Mouse (Mus musculus) heart, embryonic 16.5 days (tissue): ENCODE measurements around the gene Mat2b. TPM values are rescaled to one million over a fixed set of nuclear protein-coding genes. Genes with fewer than 3 reads are reported as not detected.

ENCODE experiments used
- ATAC-seq: fragments of 200-750 bp; cut with Nextera tagmentation; replicated peaks from 2 replicates; pipeline ENCODE4 v1.8.0; 2017; ENCODE audit warnings: moderate number of reproducible peaks; ENCODE audit not compliant: insufficient read depth, low FRiP score; ENCODE audit errors: extremely low read depth
- H3K27ac ChIP-seq: fragments of 300-500 bp; sonication (generic); 2 replicates; pipeline ENCODE4 v1.5.1; 2014; ENCODE audit warnings: mild to moderate bottlenecking, low read length, control low read depth, moderate library complexity
- H3K27me3 ChIP-seq: fragments of 300-500 bp; sonication (generic); 2 replicates; pipeline ENCODE4 v1.6.1; 2014; ENCODE audit warnings: low read length, mixed read lengths; ENCODE audit not compliant: control insufficient read depth, insufficient read depth
- H3K36me3 ChIP-seq: fragments of 300-500 bp; sonication (generic); 2 replicates; pipeline ENCODE4 v1.6.1; 2014; ENCODE audit not compliant: control insufficient read depth, insufficient read depth
- H3K4me1 ChIP-seq: fragments of 300-500 bp; sonication (generic); 2 replicates; pipeline ENCODE4 v1.6.1; 2014; ENCODE audit warnings: low read length, mixed read lengths; ENCODE audit not compliant: control insufficient read depth, insufficient read depth
- H3K4me2 ChIP-seq: fragments of 300-500 bp; sonication (generic); 2 replicates; pipeline ENCODE4 v1.6.1; 2014; ENCODE audit warnings: low read depth, mild to moderate bottlenecking, control low read depth, low read length
- H3K4me3 ChIP-seq: fragments of 300-500 bp; sonication (generic); 2 replicates; pipeline ENCODE4 v1.5.1; 2014; ENCODE audit warnings: mild to moderate bottlenecking, control low read depth, low read length
- H3K9ac ChIP-seq: fragments of 300-500 bp; sonication (generic); 2 replicates; pipeline ENCODE4 v1.6.1; 2014; ENCODE audit warnings: low read length, control low read depth
- H3K9me3 ChIP-seq: fragments of 300-500 bp; sonication (generic); replicated peaks from 2 replicates; pipeline ENCODE4 v1.6.1; 2016; ENCODE audit warnings: low read length; ENCODE audit not compliant: control insufficient read depth
- WGBS: fragments of 180-500 bp; shearing (Covaris S2); extraction: QIAGEN DNeasy Blood & Tissue Kit; methylation state at CpG from one replicate; pipeline ENCODE4 v1.1.7; 2014; 5-methylcytosine and 5-hydroxymethylcytosine counted together
- polyA plus RNA-seq: library from polyadenylated mRNA; unstranded; fragments of >200 nt; fragmentation: Nextera tagmentation; extraction: Ambion mirVana; gene quantifications from 2 replicates; pipeline ENCODE4 v1.2.1, GENCODE M21; 2015

Gene Mat2b
- 128 and 144 TPM in 2 replicates for polyA plus RNA-seq

GRCm38 (mm10) chr11:40695103-40695502 lies at the start of gene Mat2b:
Gene Mat2b (minus strand): TSS chr11:40695203.
- Histone ChIP-seq H3K4me1 (peaks cover 14% of the 10 kb centered on the region), H3K4me2 (peak within 1 kb of the TSS; percentile 95), H3K27ac (peak within 1 kb of the TSS; percentile 99), H3K36me3 (peaks cover 4% of the 10 kb centered on the region; the same call in 1 of the 2 replicates), H3K27me3 (no peaks in the 10 kb centered on the region), H3K9me3 (0 out of 2 replicates have a peak, but pooled peaks cover 2% of the 10 kb centered on the region), H3K4me3 (peak within 1 kb of the TSS; percentile 97), H3K9ac (peak within 1 kb of the TSS; percentile 93)
- WGBS: 84% methylated on average over 9 of the region's 9 CpGs
- no peak for ATAC-seq

DNA sequence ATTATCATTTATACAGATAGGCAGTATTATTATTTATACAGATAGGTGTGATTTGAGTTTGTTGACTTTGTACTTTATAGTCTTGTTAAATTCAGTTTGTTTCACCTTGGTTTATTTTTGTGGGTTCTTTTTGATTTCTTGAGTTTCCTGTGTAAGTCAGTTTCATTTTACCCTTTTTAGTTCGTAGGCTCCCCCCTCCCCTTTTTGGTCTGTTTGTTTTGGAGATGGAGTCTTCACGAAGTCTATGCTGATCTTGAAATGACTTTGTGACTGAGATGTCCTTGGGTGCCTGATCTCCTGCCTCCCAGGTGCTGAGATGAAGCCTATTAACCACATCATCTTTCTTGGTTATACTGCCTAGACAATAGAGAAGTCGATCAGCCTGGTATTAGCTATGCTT lies 49.3 kb upstream of the Mat2b start:
- Histone ChIP-seq H3K4me3 (no peak overlapping the region), H3K9ac (no peak overlapping the region), H3K4me1 (no peaks in the 10 kb centered on the region), H3K36me3 (peaks cover 8% of the 10 kb centered on the region), H3K27ac (no peak overlapping the region), H3K27me3 (no peaks in the 10 kb centered on the region), H3K4me2 (no peak overlapping the region), H3K9me3 (no peaks in the 10 kb centered on the region)
- WGBS: 75% methylated on average over 3 of the region's 3 CpGs
- ATAC-seq: no peak

DNA sequence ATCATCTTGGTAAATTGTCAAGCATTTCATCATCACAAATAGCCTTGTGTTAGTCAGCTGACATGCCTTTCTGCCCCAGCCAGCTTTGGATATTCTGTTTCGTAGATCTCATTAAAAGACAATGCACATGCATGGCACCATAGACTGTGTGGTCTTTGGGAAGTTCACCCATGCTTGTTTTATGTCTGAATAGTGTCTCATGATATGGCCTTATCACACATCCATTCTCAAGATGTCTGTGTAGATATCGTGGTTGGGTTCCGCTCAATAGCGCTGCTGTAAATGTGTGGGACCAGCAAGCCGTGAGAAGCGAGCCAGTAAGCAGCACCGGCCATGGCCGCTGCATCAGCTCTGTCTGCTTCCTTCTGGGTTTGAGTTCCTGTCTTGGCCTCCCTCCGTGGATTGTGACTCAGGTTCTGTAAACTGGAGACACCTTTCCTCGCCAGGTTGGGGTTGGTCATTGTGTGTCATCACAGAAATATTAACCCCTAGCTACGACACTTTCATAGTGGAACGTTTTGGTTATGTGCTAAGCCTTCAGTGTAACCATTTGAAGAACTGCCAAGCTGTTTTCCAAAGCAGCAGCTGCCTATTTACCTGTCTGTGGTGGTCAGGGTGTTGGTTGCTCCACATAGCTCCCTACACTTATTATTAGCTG lies 46.7 kb upstream of the Mat2b start:
- Histone ChIP-seq H3K4me1 (no peaks in the 10 kb centered on the region), H3K4me2 (no peak overlapping the region), H3K9me3 (no peaks in the 10 kb centered on the region), H3K4me3 (no peak overlapping the region), H3K36me3 (peaks cover 22% of the 10 kb centered on the region), H3K27me3 (no peaks in the 10 kb centered on the region), H3K9ac (no peak overlapping the region), H3K27ac (no peak overlapping the region)
- ATAC-seq: no peak
- WGBS: 87% methylated on average over 12 of the region's 12 CpGs

- no peak overlapping the region for H3K9ac ChIP-seq
- no peak overlapping the region for H3K27ac ChIP-seq
- H3K4me2 ChIP-seq: no peak overlapping the region
- H3K27me3 ChIP-seq: no peaks in the 10 kb centered on the region
- no peaks in the 10 kb centered on the region for H3K9me3 ChIP-seq
- ATAC-seq: no peak
- no peak overlapping the region for H3K4me3 ChIP-seq
- H3K36me3 ChIP-seq: peaks cover 26% of the 10 kb centered on the region
- H3K4me1 ChIP-seq: peaks cover 14% of the 10 kb centered on the region
- 87% methylated on average over 3 of the region's 3 CpGs for WGBS
These were observed 42.4 kb upstream of the Mat2b start for GRCm38 (mm10) chr11:40737369-40737768.

DNA sequence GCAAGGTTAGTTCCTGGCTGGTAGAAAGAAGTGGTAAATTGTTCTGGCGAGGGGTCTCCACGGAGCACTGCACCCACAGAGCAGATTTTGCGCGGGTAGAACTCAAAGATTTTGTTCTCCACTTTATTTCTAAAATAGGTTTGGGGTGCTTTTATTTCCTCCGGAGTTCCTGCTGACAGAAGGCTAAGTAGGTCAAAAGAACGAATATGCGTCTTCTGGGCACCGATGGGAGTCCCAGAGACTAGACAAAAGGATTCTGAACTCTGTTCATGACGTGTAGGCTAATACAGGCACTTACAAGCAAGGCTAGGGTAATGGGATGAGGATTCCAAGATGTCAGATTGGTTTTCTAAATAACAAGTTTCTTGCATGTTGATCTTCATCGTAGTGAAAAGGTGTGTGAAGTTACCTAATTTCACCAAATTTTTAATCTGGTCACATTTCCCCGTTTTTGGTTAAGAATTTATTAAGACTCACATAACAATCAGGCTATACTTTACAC lies 39.3 kb upstream of the Mat2b start:
- peak overlapping the region; percentile 94 for H3K4me3 ChIP-seq
- H3K9me3 ChIP-seq: no peaks in the 10 kb centered on the region
- H3K4me2 ChIP-seq: peak overlapping the region; percentile 75
- no peaks in the 10 kb centered on the region for H3K27me3 ChIP-seq
- peaks cover 22% of the 10 kb centered on the region for H3K4me1 ChIP-seq
- ATAC-seq: no peak
- peak overlapping the region; percentile 81; the same call in 1 of the 2 replicates for H3K27ac ChIP-seq
- H3K9ac ChIP-seq: peak overlapping the region; percentile 98
- peaks cover 18% of the 10 kb centered on the region for H3K36me3 ChIP-seq
- 4% methylated on average over 11 of the region's 11 CpGs for WGBS

GRCm38 (mm10) chr11:40733339-40734174 lies 38.6 kb upstream of the Mat2b start, which contains the start of the genes Hmmr and Nudcd2:
Gene Hmmr (minus strand): TSS chr11:40733422.
Gene Nudcd2 (plus strand): TSS chr11:40733667.
- peak within 1 kb of the TSS; percentile 81 for H3K27ac ChIP-seq
- peak; percentile 100 for ATAC-seq
- no peaks in the 10 kb centered on the region for H3K27me3 ChIP-seq
- WGBS: under 1% methylated on average over 52 of the region's 52 CpGs
- peak within 1 kb of the TSS; percentile 98 for H3K9ac ChIP-seq
- peak within 1 kb of the TSS; percentile 89 for H3K4me2 ChIP-seq
- peaks cover 18% of the 10 kb centered on the region for H3K36me3 ChIP-seq
- H3K4me1 ChIP-seq: peaks cover 22% of the 10 kb centered on the region
- peak within 1 kb of the TSS; percentile 94 for H3K4me3 ChIP-seq
- no peaks in the 10 kb centered on the region for H3K9me3 ChIP-seq

DNA sequence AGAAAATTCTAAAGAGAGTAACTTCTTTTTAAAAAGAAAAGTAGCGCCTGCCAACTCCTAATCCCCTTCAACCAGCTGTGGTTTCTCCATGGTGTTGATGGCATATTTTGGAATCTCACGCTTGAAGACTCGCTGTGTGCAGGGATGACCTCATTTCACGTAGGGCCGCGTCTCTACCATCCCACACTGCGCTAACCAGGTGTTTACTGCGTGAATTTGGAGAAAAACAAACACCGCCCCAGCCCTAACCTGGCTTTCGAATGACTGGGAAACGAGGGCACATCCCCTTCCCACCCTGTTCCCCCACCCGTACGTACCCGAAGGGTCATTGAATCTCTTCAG lies 38.0 kb upstream of the Mat2b start:
- Histone ChIP-seq H3K4me3 (peak overlapping the region; percentile 94), H3K4me2 (peak overlapping the region; percentile 89), H3K27ac (peak overlapping the region; percentile 51), H3K9ac (peak overlapping the region; percentile 77), H3K27me3 (no peaks in the 10 kb centered on the region), H3K4me1 (peaks cover 22% of the 10 kb centered on the region), H3K9me3 (no peaks in the 10 kb centered on the region), H3K36me3 (peaks cover 17% of the 10 kb centered on the region)
- peak; percentile 20; the same call in 1 of the 2 replicates for ATAC-seq
- WGBS: under 1% methylated on average over 14 of the region's 14 CpGs

- no peaks in the 10 kb centered on the region for H3K4me1 ChIP-seq
- H3K27me3 ChIP-seq: no peaks in the 10 kb centered on the region
- no peak overlapping the region for H3K27ac ChIP-seq
- H3K4me2 ChIP-seq: no peak overlapping the region
- no peak overlapping the region for H3K4me3 ChIP-seq
- no peaks in the 10 kb centered on the region for H3K9me3 ChIP-seq
- peaks cover 54% of the 10 kb centered on the region for H3K36me3 ChIP-seq
- H3K9ac ChIP-seq: no peak overlapping the region
- no peak for ATAC-seq
These were observed 23.3 kb upstream of the Mat2b start for GRCm38 (mm10) chr11:40718324-40718723.

DNA sequence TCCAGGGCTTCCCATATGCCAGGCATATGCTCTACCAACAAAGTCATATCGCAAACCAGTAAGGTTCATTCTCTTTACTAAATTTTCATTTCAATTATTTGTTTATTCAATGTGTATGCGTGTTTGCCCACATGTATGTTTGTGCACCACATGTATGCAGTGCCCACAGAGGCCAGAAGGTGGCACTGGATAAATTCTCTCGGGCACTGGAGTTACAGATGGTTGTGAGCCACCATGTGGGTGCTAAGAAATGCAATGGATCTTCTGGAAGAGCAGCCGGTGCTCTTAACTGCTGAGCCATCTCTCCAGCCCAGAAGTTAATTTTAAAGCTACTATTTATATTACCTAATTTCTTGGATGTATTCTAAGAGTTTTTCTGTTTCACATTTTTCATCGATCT lies 20.5 kb upstream of the Mat2b start:
- no peak for ATAC-seq
- Histone ChIP-seq H3K9me3 (no peaks in the 10 kb centered on the region), H3K27ac (no peak overlapping the region), H3K27me3 (no peaks in the 10 kb centered on the region), H3K36me3 (peaks cover 56% of the 10 kb centered on the region), H3K4me3 (no peak overlapping the region), H3K9ac (no peak overlapping the region), H3K4me2 (no peak overlapping the region), H3K4me1 (no peaks in the 10 kb centered on the region)
- WGBS: 94% methylated on average over 5 of the region's 5 CpGs
